Mouse (Mus musculus): ENCODE results near the gene Spock1. TPM values are rescaled to one million over a fixed set of nuclear protein-coding genes. Genes with fewer than 3 reads are reported as not detected.
"Not testable (repeated sequence)": the region's sequence is repeated elsewhere in the genome, so short reads cannot be mapped to it uniquely, and the experiment has no call there.

Gene Spock1
- polyA plus RNA-seq, 1 experiment from 2014 or later: 0.24 TPM

- ATAC-seq (ENCODE audit: low read depth): peak; percentile 86
- WGBS (ENCODE audit: insufficient replicate concordance): 71% methylated on average over 4 of the region's 4 CpGs
- peak; percentile 56 for DNase-seq
Observed at GRCm38 (mm10) chr13:57589338-57589914, 318.7 kb downstream of the Spock1 start.

DNA sequence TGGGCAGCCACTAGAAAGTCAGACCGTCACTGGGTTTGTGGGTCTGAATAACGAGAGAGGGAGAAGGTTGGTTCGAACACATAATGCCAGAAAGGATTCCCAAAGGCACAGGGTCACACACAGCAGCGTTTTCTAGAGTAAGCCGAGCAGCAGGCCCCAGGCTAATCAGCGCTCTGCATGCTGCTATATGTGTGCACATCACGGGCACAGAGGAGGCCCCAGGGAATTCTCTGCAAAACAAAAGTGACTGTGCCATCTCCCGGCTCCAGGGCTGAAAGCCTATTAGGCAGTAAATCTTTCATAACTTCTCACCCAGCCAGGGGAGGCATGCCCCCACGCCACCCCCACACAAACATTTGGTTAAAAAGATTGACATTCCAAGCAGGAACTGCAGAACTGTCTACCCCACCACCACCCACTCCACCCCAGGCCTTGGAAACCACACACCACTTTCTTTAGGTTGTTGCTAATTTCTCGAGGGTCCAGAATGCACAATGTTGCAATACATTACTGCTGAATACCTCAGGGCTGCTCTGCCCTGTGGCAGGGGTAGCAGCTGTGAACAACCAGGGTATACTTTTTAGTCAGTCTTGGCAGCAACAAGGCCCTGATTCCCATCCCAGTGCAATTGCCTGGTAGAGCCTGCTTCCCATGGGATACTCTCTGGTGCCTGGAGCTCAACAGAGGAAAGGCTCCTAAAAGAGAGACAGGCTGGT lies 319.4 kb downstream of the Spock1 start:
- no peak overlapping the region for H3K9ac ChIP-seq
- no peaks in the 10 kb centered on the region for H3K9me3 ChIP-seq (replicated peaks)
- DNase-seq (no peak), ATAC-seq (ENCODE audit: low read depth) (peak; percentile 60)
- no peak overlapping the region; the same call in 1 of the 2 replicates for H3K27ac ChIP-seq
- H3K4me3 ChIP-seq (replicated peaks): no peak overlapping the region
- H3K4me1 ChIP-seq (replicated peaks): peaks cover 18% of the 10 kb centered on the region
- H3K36me3 ChIP-seq: no peaks in the 10 kb centered on the region
- WGBS (ENCODE audit: insufficient replicate concordance): 61% methylated on average over 10 of the region's 10 CpGs
- peaks cover 3% of the 10 kb centered on the region; the same call in 1 of the 2 replicates for H3K27me3 ChIP-seq
- no peak overlapping the region for H3K4me2 ChIP-seq

More at GRCm38 (mm10) chr13:57589338-57589914, 318.7 kb downstream of the Spock1 start:
- peaks cover 18% of the 10 kb centered on the region for H3K4me1 ChIP-seq (replicated peaks)
- H3K36me3 ChIP-seq; H3K4me3 ChIP-seq (replicated peaks); H3K9ac ChIP-seq; H3K27ac ChIP-seq; H3K4me2 ChIP-seq; H3K9me3 ChIP-seq (replicated peaks); H3K27me3 ChIP-seq: not testable (repeated sequence)

DNA sequence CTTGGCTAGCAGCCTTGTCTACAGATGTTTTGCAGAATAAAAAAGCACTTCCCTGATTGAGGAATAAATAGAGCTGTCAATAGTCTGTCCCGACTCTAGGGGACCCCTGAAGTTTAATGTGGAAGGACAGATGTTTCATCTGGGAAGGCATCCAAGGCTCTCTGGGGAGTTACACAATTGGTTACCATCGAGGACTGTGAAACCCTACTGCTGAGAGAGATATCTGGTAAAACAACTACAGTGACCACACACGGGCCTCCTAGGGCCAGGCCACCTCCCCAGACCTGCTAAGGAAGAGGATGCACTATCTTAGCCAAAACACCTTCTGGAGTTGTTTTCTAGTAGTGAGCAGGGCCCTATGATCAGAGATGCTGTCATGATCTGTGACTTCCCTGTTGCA lies 323.0 kb downstream of the Spock1 start:
- 39% methylated on average over 3 of the region's 3 CpGs for WGBS (ENCODE audit: insufficient replicate concordance)

DNA sequence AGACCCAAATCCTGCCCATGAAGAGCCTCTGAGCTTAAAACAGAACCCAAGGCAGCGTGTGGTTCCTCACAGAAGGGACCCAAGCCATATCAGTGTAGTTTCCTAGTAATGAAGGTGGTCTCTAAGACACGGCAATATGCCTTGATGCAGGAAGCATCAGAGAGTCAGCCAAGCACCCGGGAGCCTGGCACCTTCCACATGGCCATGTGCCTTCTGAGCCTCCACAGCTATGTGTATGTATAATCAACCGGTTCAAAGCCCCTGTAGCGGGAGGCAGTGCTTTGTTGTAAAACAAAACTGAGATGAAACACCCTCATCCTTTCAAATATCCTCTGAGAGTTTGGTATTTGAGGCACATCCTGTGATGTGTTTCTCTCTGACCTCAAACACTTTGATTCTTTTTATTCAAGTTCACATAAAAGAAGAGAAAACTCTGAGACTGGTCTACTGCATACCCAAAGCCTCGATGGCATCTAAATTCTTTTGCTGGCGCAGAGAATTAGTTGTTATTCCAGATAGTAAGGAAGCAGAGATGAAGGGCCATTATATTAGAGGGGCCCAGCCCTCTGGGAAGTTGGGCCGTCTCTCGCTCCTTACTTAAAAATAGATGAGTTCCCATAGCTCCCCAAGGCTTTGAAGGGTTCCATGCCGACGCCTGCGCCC lies 325.7 kb downstream of the Spock1 start:
- WGBS (ENCODE audit: insufficient replicate concordance): 74% methylated on average over 12 of the region's 12 CpGs
- Histone ChIP-seq H3K27ac (no peak overlapping the region), H3K4me3 (replicated peaks) (no peak overlapping the region), H3K27me3 (peaks cover 3% of the 10 kb centered on the region; the same call in 1 of the 2 replicates), H3K9me3 (replicated peaks) (no peaks in the 10 kb centered on the region), H3K9ac (no peak overlapping the region), H3K36me3 (no peaks in the 10 kb centered on the region), H3K4me2 (no peak overlapping the region), H3K4me1 (replicated peaks) (peaks cover 28% of the 10 kb centered on the region)
- DNase-seq: no peak
- ATAC-seq (ENCODE audit: low read depth): no peak

More for the DNA sequence above, 323.0 kb downstream of the Spock1 start:
- peaks cover 3% of the 10 kb centered on the region; the same call in 1 of the 2 replicates for H3K27me3 ChIP-seq
- peaks cover 23% of the 10 kb centered on the region for H3K4me1 ChIP-seq (replicated peaks)
- no peaks in the 10 kb centered on the region for H3K9me3 ChIP-seq (replicated peaks)
- H3K4me3 ChIP-seq (replicated peaks): no peak overlapping the region
- H3K4me2 ChIP-seq: no peak overlapping the region
- H3K27ac ChIP-seq: no peak overlapping the region
- no peak for ATAC-seq (ENCODE audit: low read depth)
- no peak overlapping the region for H3K9ac ChIP-seq
- DNase-seq: no peak
- no peaks in the 10 kb centered on the region for H3K36me3 ChIP-seq

GRCm38 (mm10) chr13:57577541-57578244 lies 330.4 kb downstream of the Spock1 start:
- peak; percentile 99 for ATAC-seq (ENCODE audit: low read depth)
- no peak overlapping the region for H3K4me3 ChIP-seq (replicated peaks)
- peaks cover 49% of the 10 kb centered on the region for H3K4me1 ChIP-seq (replicated peaks)
- H3K9ac ChIP-seq: peak overlapping the region; percentile 53
- peak; percentile 75 for DNase-seq
- H3K4me2 ChIP-seq: peak overlapping the region; percentile 47
- H3K27ac ChIP-seq: peak overlapping the region; percentile 93
- no peaks in the 10 kb centered on the region for H3K27me3 ChIP-seq
- no peaks in the 10 kb centered on the region for H3K36me3 ChIP-seq
- no peaks in the 10 kb centered on the region for H3K9me3 ChIP-seq (replicated peaks)
- 44% methylated on average over 5 of the region's 5 CpGs for WGBS (ENCODE audit: insufficient replicate concordance)

- no peak for DNase-seq
- peaks cover 29% of the 10 kb centered on the region for H3K4me1 ChIP-seq (replicated peaks)
- no peak overlapping the region for H3K4me3 ChIP-seq (replicated peaks)
- 55% methylated on average over 4 of the region's 4 CpGs for WGBS (ENCODE audit: insufficient replicate concordance)
- no peak overlapping the region for H3K9ac ChIP-seq
- H3K4me2 ChIP-seq: no peak overlapping the region
- no peaks in the 10 kb centered on the region for H3K27me3 ChIP-seq
- no peak overlapping the region for H3K27ac ChIP-seq
- H3K36me3 ChIP-seq: no peaks in the 10 kb centered on the region
- H3K9me3 ChIP-seq (replicated peaks): no peaks in the 10 kb centered on the region
- ATAC-seq (ENCODE audit: low read depth): no peak
Observed at GRCm38 (mm10) chr13:57573501-57573900, 334.6 kb downstream of the Spock1 start.

- no peaks in the 10 kb centered on the region for H3K4me1 ChIP-seq (replicated peaks)
- DNase-seq (no peak), ATAC-seq (ENCODE audit: low read depth) (no peak)
- no peak overlapping the region for H3K27ac ChIP-seq
- no peaks in the 10 kb centered on the region for H3K9me3 ChIP-seq (replicated peaks)
- WGBS (ENCODE audit: insufficient replicate concordance): 74% methylated on average over 8 of the region's 8 CpGs
- no peak overlapping the region for H3K4me2 ChIP-seq
- no peaks in the 10 kb centered on the region for H3K36me3 ChIP-seq
- no peak overlapping the region for H3K9ac ChIP-seq
- H3K27me3 ChIP-seq: no peaks in the 10 kb centered on the region
- H3K4me3 ChIP-seq (replicated peaks): no peak overlapping the region
Observed at GRCm38 (mm10) chr13:57568404-57568803, 339.7 kb downstream of the Spock1 start.

- no peaks in the 10 kb centered on the region for H3K36me3 ChIP-seq
- H3K9ac ChIP-seq: no peak overlapping the region
- WGBS (ENCODE audit: insufficient replicate concordance): 46% methylated on average over 4 of the region's 4 CpGs
- no peak for DNase-seq
- H3K27me3 ChIP-seq: no peaks in the 10 kb centered on the region
- no peak overlapping the region for H3K27ac ChIP-seq
- H3K4me1 ChIP-seq (replicated peaks): no peaks in the 10 kb centered on the region
- H3K9me3 ChIP-seq (replicated peaks): no peaks in the 10 kb centered on the region
- no peak overlapping the region for H3K4me3 ChIP-seq (replicated peaks)
- ATAC-seq (ENCODE audit: low read depth): no peak
- H3K4me2 ChIP-seq: no peak overlapping the region
Observed at GRCm38 (mm10) chr13:57555186-57555585, 352.9 kb downstream of the Spock1 start.

DNA sequence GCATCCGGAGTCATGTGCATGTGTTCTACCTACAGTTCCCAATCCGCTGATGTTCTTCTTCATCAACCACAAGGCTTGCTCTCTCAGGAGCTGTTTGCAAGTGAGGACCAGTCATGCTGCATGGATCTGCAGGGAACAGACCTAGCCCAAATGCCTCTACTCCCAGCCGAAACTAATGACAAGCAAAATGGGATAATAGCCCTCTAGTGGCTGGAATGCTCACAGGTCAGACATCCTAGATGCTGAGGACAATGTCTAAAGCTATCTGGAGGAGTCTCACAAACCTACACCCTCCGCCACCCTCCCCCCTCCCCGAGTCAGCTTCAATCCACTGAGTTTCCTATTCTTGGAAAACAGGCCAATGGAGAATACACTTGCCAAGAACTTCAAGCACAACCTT lies 358.4 kb downstream of the Spock1 start:
- Histone ChIP-seq H3K4me3 (replicated peaks) (no peak overlapping the region), H3K9ac (no peak overlapping the region), H3K27ac (no peak overlapping the region), H3K9me3 (replicated peaks) (no peaks in the 10 kb centered on the region), H3K36me3 (no peaks in the 10 kb centered on the region), H3K4me1 (replicated peaks) (no peaks in the 10 kb centered on the region), H3K4me2 (no peak overlapping the region), H3K27me3 (peaks cover 3% of the 10 kb centered on the region; the same call in 1 of the 2 replicates)
- WGBS (ENCODE audit: insufficient replicate concordance): 31% methylated on average over 5 of the region's 5 CpGs
- no peak for ATAC-seq (ENCODE audit: low read depth)
- DNase-seq: no peak

GRCm38 (mm10) chr13:57536988-57537547 lies 371.1 kb downstream of the Spock1 start:
- H3K9ac ChIP-seq: no peak overlapping the region
- H3K27me3 ChIP-seq: peaks cover 2% of the 10 kb centered on the region
- H3K4me1 ChIP-seq (replicated peaks): no peaks in the 10 kb centered on the region
- H3K27ac ChIP-seq: no peak overlapping the region
- H3K4me2 ChIP-seq: no peak overlapping the region
- no peaks in the 10 kb centered on the region for H3K9me3 ChIP-seq (replicated peaks)
- H3K4me3 ChIP-seq (replicated peaks): no peak overlapping the region
- no peaks in the 10 kb centered on the region for H3K36me3 ChIP-seq
- ATAC-seq (ENCODE audit: low read depth): no peak
- WGBS (ENCODE audit: insufficient replicate concordance): 57% methylated on average over 8 of the region's 8 CpGs
- no peak for DNase-seq

GRCm38 (mm10) chr13:57534325-57534724 lies 373.8 kb downstream of the Spock1 start:
- Histone ChIP-seq H3K27me3 (no peaks in the 10 kb centered on the region; the same call in 1 of the 2 replicates), H3K36me3 (no peaks in the 10 kb centered on the region), H3K4me1 (replicated peaks) (no peaks in the 10 kb centered on the region), H3K4me3 (replicated peaks) (no peak overlapping the region), H3K9me3 (replicated peaks) (no peaks in the 10 kb centered on the region), H3K4me2 (no peak overlapping the region), H3K27ac (no peak overlapping the region), H3K9ac (no peak overlapping the region)
- WGBS (ENCODE audit: insufficient replicate concordance): 72% methylated on average over 7 of the region's 7 CpGs
- ATAC-seq (ENCODE audit: low read depth): no peak
- no peak for DNase-seq

Data from liver, embryonic 13.5 days (tissue).